ENCODE assay signal across 9 mouse cellular contexts in genomic region chr6:54021123-54021789, GRCm38 (mm10). TPM values are rescaled to one million over a fixed set of nuclear protein-coding genes. Genes with fewer than 3 reads are reported as not detected.
DNase-seq lines count a peak whose midpoint lies in the region; ATAC-seq lines count a peak whose summit lies in the region.
"Had no signal": no experiment of that assay in that cellular context is flagged by ENCODE, and none has a peak within 500 bp of the region (broad histone marks: within the 10 kb centered on the region; RNA-seq: fewer than 3 reads in every experiment).

No protein-coding gene starts in this region.

- no peaks in the 10 kb centered on the region for H3K36me3 ChIP-seq in hindbrain, embryonic 13.5 days
- no peaks in the 10 kb centered on the region for H3K36me3 ChIP-seq in hindbrain, embryonic 12.5 days

- 63% methylated on average over 15 of the region's 15 CpGs for WGBS in hindbrain, embryonic 13.5 days
- 70% methylated on average over 15 of the region's 15 CpGs for WGBS in hindbrain, embryonic 12.5 days

- H3K27me3 ChIP-seq in hindbrain, embryonic 13.5 days, result 0 out of 2 replicates have a peak, but pooled peaks cover 4% of the 10 kb centered on the region
- H3K27me3 ChIP-seq in hindbrain, embryonic 12.5 days, result no peaks in the 10 kb centered on the region

- no peaks in the 10 kb centered on the region for H3K9me3 ChIP-seq in hindbrain, embryonic 13.5 days
- no peaks in the 10 kb centered on the region for H3K9me3 ChIP-seq in hindbrain, embryonic 12.5 days (replicated peaks)

- peak; percentile 55 for ATAC-seq in granulocyte monocyte progenitor cell, adult 5-6 weeks (replicated peaks; ENCODE audit: poor library complexity, severe bottlenecking)
- ATAC-seq in hindbrain, embryonic 13.5 days (ENCODE audit: low FRiP score), result no peak
- ATAC-seq in hindbrain, embryonic 12.5 days (ENCODE audit: low FRiP score), result no peak

- no peak overlapping the region for H3K27ac ChIP-seq in hindbrain, embryonic 13.5 days
- H3K27ac ChIP-seq in hindbrain, embryonic 12.5 days, result no peak overlapping the region

- peaks cover 7% of the 10 kb centered on the region for H3K4me1 ChIP-seq in hindbrain, embryonic 13.5 days (replicated peaks)
- H3K4me1 ChIP-seq in hindbrain, embryonic 12.5 days, result peaks cover 7% of the 10 kb centered on the region

- no peak overlapping the region for H3K4me2 ChIP-seq in hindbrain, embryonic 13.5 days
- H3K4me2 ChIP-seq in hindbrain, embryonic 12.5 days (replicated peaks), result no peak overlapping the region

- no peak overlapping the region for H3K4me3 ChIP-seq in hindbrain, embryonic 13.5 days
- no peak overlapping the region for H3K4me3 ChIP-seq in hindbrain, embryonic 12.5 days

- peak; percentile 21 for DNase-seq in Muller cell, postnatal 12 days (ENCODE audit: inconsistent ontology term)
- peak; percentile 68 for DNase-seq in kidney, adult 18-20 months
- peak; percentile 34 for DNase-seq in lung, postnatal 14 days
- no peak for DNase-seq in right cerebral cortex, adult 18-20 months
- no peak for DNase-seq in right cerebral cortex, postnatal 25 days

- H3K9ac ChIP-seq in hindbrain, embryonic 13.5 days, result no peak overlapping the region
- no peak overlapping the region for H3K9ac ChIP-seq in hindbrain, embryonic 12.5 days

RNA-seq across cellular contexts. Expression of gene Chn2, which starts 18.1 kb away (rescaled TPM):
- total RNA-seq in granulocyte monocyte progenitor cell, adult 5-6 weeks (2014; fragmentation: Nextera tagmentation), result 13.6 and 15.2 TPM in 2 replicates
- 8.3 and 11.2 TPM in 2 replicates for total RNA-seq in granulocyte monocyte progenitor cell, adult 5-6 weeks (2017)
- polyA plus RNA-seq in hindbrain, embryonic 13.5 days (2015; fragmentation: Nextera tagmentation; extraction: Ambion mirVana), result 29.6 and 31.5 TPM in 2 replicates
- 20.3 and 24.0 TPM in 2 replicates for polyA plus RNA-seq in hindbrain, embryonic 12.5 days (2016; fragmentation: Nextera tagmentation; extraction: Ambion mirVana)

RNA-seq across cellular contexts. Expression of gene Cpvl, which starts 42.8 kb away (rescaled TPM):
- total RNA-seq in granulocyte monocyte progenitor cell, adult 5-6 weeks (2014; fragmentation: Nextera tagmentation), result not detected in 2 replicates
- total RNA-seq in granulocyte monocyte progenitor cell, adult 5-6 weeks (2017), result not detected in 2 replicates
- polyA plus RNA-seq in hindbrain, embryonic 13.5 days (2015; fragmentation: Nextera tagmentation; extraction: Ambion mirVana), result 0.13 TPM in 1 of 2 replicates, not detected in the other
- polyA plus RNA-seq in hindbrain, embryonic 12.5 days (2016; fragmentation: Nextera tagmentation; extraction: Ambion mirVana), result not detected in 2 replicates
- polyA plus RNA-seq: gonadal fat pad, adult 2 months had no signal

Comparison
In these comparisons a context has a peak if more than half of its experiments do, and no peak if none do; other contexts are left out.
1. DNase-seq: peak in Muller cell, postnatal 12 days (single experiment), kidney, adult 18-20 months (single experiment) and lung, postnatal 14 days (single experiment); none in right cerebral cortex, adult 18-20 months (single experiment) and right cerebral cortex, postnatal 25 days (single experiment).